Comparison of ENCODE assay signal across 19 mouse cellular contexts in genomic region chr12:102292501-102293215, GRCm38 (mm10). TPM values are rescaled to one million over a fixed set of nuclear protein-coding genes. Genes with fewer than 3 reads are reported as not detected.
DNase-seq lines count a peak whose midpoint lies in the region; ATAC-seq and TF ChIP-seq lines count a peak whose summit lies in the region.
"Had no signal": no experiment of that assay in that cellular context is flagged by ENCODE, and none has a peak within 500 bp of the region (broad histone marks: within the 10 kb centered on the region; RNA-seq: fewer than 3 reads in every experiment).

No protein-coding gene starts in this region.

- no peak overlapping the region for H3K4me2 ChIP-seq in heart, postnatal 0 days (ENCODE audit: low read depth, low read length)
- H3K4me2 ChIP-seq in lung, postnatal 0 days (replicated peaks; ENCODE audit: low read depth, low read length), result no peak overlapping the region
- H3K4me2 ChIP-seq in stomach, embryonic 16.5 days (ENCODE audit: low read depth, low read length), result no peak overlapping the region
- H3K4me2 ChIP-seq: embryonic facial prominence, embryonic 12.5 days; hindbrain, embryonic 13.5 days; midbrain, embryonic 13.5 days; neural tube, embryonic 15.5 days had no signal

- WGBS in heart, postnatal 0 days, result 63% methylated on average over 7 of the region's 7 CpGs
- 25% methylated on average over 7 of the region's 7 CpGs for WGBS in lung, postnatal 0 days
- WGBS in stomach, embryonic 16.5 days, result 73% methylated on average over 7 of the region's 7 CpGs

- H3K9ac ChIP-seq in heart, postnatal 0 days (replicated peaks; ENCODE audit: low read depth, low read length), result no peak overlapping the region
- H3K9ac ChIP-seq in lung, postnatal 0 days (replicated peaks; ENCODE audit: low read depth), result no peak overlapping the region
- H3K9ac ChIP-seq in stomach, embryonic 16.5 days (ENCODE audit: low read length), result no peak overlapping the region
- H3K9ac ChIP-seq: embryonic facial prominence, embryonic 12.5 days; hindbrain, embryonic 13.5 days; midbrain, embryonic 13.5 days; neural tube, embryonic 15.5 days had no signal

- TF ChIP-seq EP300 in heart, postnatal 0 days (IDR thresholded peaks at IDR 0.05; ENCODE audit: low read depth), result no peak
- TF ChIP-seq EP300 in lung, postnatal 0 days (IDR thresholded peaks at IDR 0.05), result peak; percentile 15; the same call in 1 of the 2 replicates

- peaks cover 37% of the 10 kb centered on the region for H3K4me1 ChIP-seq in heart, postnatal 0 days (ENCODE audit: control insufficient read depth, insufficient read depth)
- H3K4me1 ChIP-seq in lung, postnatal 0 days (ENCODE audit: insufficient read depth, low read depth, low read length), result peaks cover 44% of the 10 kb centered on the region
- peaks cover 33% of the 10 kb centered on the region for H3K4me1 ChIP-seq in stomach, embryonic 16.5 days (ENCODE audit: control insufficient read depth, insufficient read depth, low read length)
- H3K4me1 ChIP-seq: midbrain, embryonic 13.5 days had no signal

- no peaks in the 10 kb centered on the region for H3K27me3 ChIP-seq in heart, postnatal 0 days (ENCODE audit: control insufficient read depth, insufficient read depth, low read length)
- H3K27me3 ChIP-seq in lung, postnatal 0 days (replicated peaks; ENCODE audit: insufficient read depth, low read length), result no peaks in the 10 kb centered on the region
- H3K27me3 ChIP-seq in stomach, embryonic 16.5 days (ENCODE audit: control insufficient read depth, insufficient read depth, low read length), result no peaks in the 10 kb centered on the region
- H3K27me3 ChIP-seq: embryonic facial prominence, embryonic 12.5 days; hindbrain, embryonic 13.5 days; midbrain, embryonic 13.5 days; neural tube, embryonic 15.5 days had no signal

- ATAC-seq in heart, postnatal 0 days (ENCODE audit: insufficient read depth, low read depth), result no peak
- peak; percentile 44 for ATAC-seq in lung, postnatal 0 days
- no peak for ATAC-seq in stomach, embryonic 16.5 days (ENCODE audit: insufficient read depth, low FRiP score)
- ATAC-seq in CD4-positive, CD25-positive, alpha-beta regulatory T cell, adult 4 months, result no peak
- ATAC-seq: forebrain, embryonic 16.5 days; intestine, postnatal 0 days; midbrain, embryonic 13.5 days had no signal

- TF ChIP-seq CTCF in heart, postnatal 0 days (IDR thresholded peaks at IDR 0.05; ENCODE audit: low read depth), result no peak
- TF ChIP-seq CTCF in lung, postnatal 0 days (IDR thresholded peaks at IDR 0.05), result 0 out of 2 replicates have a peak, but pooled peaks have one; percentile 13

- peak overlapping the region; percentile 13; the same call in 1 of the 2 replicates for H3K27ac ChIP-seq in heart, postnatal 0 days (ENCODE audit: low read depth)
- H3K27ac ChIP-seq in lung, postnatal 0 days (ENCODE audit: low read length), result peak overlapping the region; percentile 39; the same call in 1 of the 2 replicates
- H3K27ac ChIP-seq in stomach, embryonic 16.5 days (ENCODE audit: low read length), result peak overlapping the region; percentile 4; the same call in 1 of the 2 replicates
- H3K27ac ChIP-seq: embryonic facial prominence, embryonic 12.5 days; hindbrain, embryonic 13.5 days; macrophage; midbrain, embryonic 13.5 days; neural tube, embryonic 15.5 days had no signal

- H3K36me3 ChIP-seq in heart, postnatal 0 days (replicated peaks; ENCODE audit: control insufficient read depth, insufficient read depth, low read length), result no peaks in the 10 kb centered on the region
- no peaks in the 10 kb centered on the region for H3K36me3 ChIP-seq in lung, postnatal 0 days (ENCODE audit: insufficient read depth, low read length)
- no peaks in the 10 kb centered on the region for H3K36me3 ChIP-seq in stomach, embryonic 16.5 days (ENCODE audit: control insufficient read depth, insufficient read depth, low read length)
- H3K36me3 ChIP-seq: embryonic facial prominence, embryonic 12.5 days; hindbrain, embryonic 13.5 days; midbrain, embryonic 13.5 days; neural tube, embryonic 15.5 days had no signal

- no peak overlapping the region for H3K4me3 ChIP-seq in heart, postnatal 0 days (ENCODE audit: low read depth, low read length)
- no peak overlapping the region for H3K4me3 ChIP-seq in lung, postnatal 0 days (ENCODE audit: low read depth, low read length)
- no peak overlapping the region for H3K4me3 ChIP-seq in stomach, embryonic 16.5 days (replicated peaks; ENCODE audit: low read length)
- H3K4me3 ChIP-seq: embryonic facial prominence, embryonic 12.5 days; hindbrain, embryonic 13.5 days; midbrain, embryonic 13.5 days; myocyte; neural tube, embryonic 15.5 days had no signal

- no peak for DNase-seq in heart, postnatal 0 days (ENCODE audit: low spot score)
- DNase-seq in heart, adult 9 months (ENCODE audit: low spot score in 2 of 2), result no peak
- DNase-seq in lung, postnatal 0 days (ENCODE audit: low spot score), result peak; percentile 76
- DNase-seq in lung, adult 18-20 months, result no peak
- peak; percentile 81 for DNase-seq in adipocyte (ENCODE audit: low spot score)
- no peak for DNase-seq in right cerebral cortex, adult 18-20 months
- DNase-seq: cerebellum, adult 8-10 months; heart, postnatal 14 days; right cerebral cortex, postnatal 4 days had no signal

- no peaks in the 10 kb centered on the region for H3K9me3 ChIP-seq in heart, postnatal 0 days (replicated peaks; ENCODE audit: control insufficient read depth, low read length)
- no peaks in the 10 kb centered on the region for H3K9me3 ChIP-seq in lung, postnatal 0 days (ENCODE audit: low read length)
- no peaks in the 10 kb centered on the region for H3K9me3 ChIP-seq in stomach, embryonic 16.5 days (replicated peaks; ENCODE audit: control insufficient read depth, low read length)
- H3K9me3 ChIP-seq: embryonic facial prominence, embryonic 12.5 days; hindbrain, embryonic 13.5 days; midbrain, embryonic 13.5 days; neural tube, embryonic 15.5 days had no signal

RNA-seq across cellular contexts. Expression of gene Rin3, which starts 9.8 kb away (rescaled TPM):
- total RNA-seq in heart, postnatal 0 days (2014; rRNA removed; ENCODE audit: low replicate concordance), result 11.6 and 13.4 TPM in 2 replicates
- polyA plus RNA-seq in heart, postnatal 0 days (2015; fragmentation: Nextera tagmentation; extraction: Ambion mirVana), result 4.6 TPM in 2 replicates
- polyA plus RNA-seq in lung, postnatal 0 days (2015; fragmentation: Nextera tagmentation; extraction: Ambion mirVana), result 17.7 and 19.3 TPM in 2 replicates
- 8.5 and 9.3 TPM in 2 replicates for polyA plus RNA-seq in stomach, embryonic 16.5 days (2015; fragmentation: Nextera tagmentation; extraction: Ambion mirVana)
- 10 to 100 TPM; 68.3 to 91.8 TPM for polyA plus RNA-seq in CD4-positive, CD25-positive, alpha-beta regulatory T cell, adult 4 months (2017; shearing (Covaris generic))

Comparison
In these comparisons a context has a peak if more than half of its experiments do, and no peak if none do; other contexts are left out.
1. DNase-seq: peak in lung, postnatal 0 days (single experiment) and adipocyte (single experiment); none in heart, postnatal 0 days (single experiment), heart, adult 9 months (0 of 2), lung, adult 18-20 months (0 of 2) and right cerebral cortex, adult 18-20 months (single experiment).
2. Peak in every context shown above with its lines, with median percentiles within 50 percentile points of each other: H3K27ac ChIP-seq.